Mouse (Mus musculus): Measurements from ENCODE around the gene Ikzf2. TPM values are rescaled to one million over a fixed set of nuclear protein-coding genes. Genes with fewer than 3 reads are reported as not detected.

Gene Ikzf2
- 3.5 and 4.3 TPM in 2 replicates for polyA plus RNA-seq (2015; fragmentation: Nextera tagmentation; extraction: Ambion mirVana)

GRCm38 (mm10) chr1:69687076-69687991 lies at the start of gene Ikzf2:
Gene Ikzf2 (minus strand): TSS chr1:69687245.
- H3K36me3 ChIP-seq = no peaks in the 10 kb centered on the region

GRCm38 (mm10) chr1:69729729-69730128 lies 42.7 kb upstream of the Ikzf2 start:
- H3K4me2 ChIP-seq (replicated peaks) = no peak overlapping the region
- no peak for ATAC-seq (ENCODE audit: low FRiP score, low read depth)
- 0 out of 2 replicates have a peak, but pooled peaks cover 2% of the 10 kb centered on the region for H3K9me3 ChIP-seq
- no peaks in the 10 kb centered on the region for H3K27me3 ChIP-seq
- no peak overlapping the region for H3K9ac ChIP-seq
- no peak overlapping the region for H3K4me3 ChIP-seq
- no peak overlapping the region for H3K27ac ChIP-seq
- H3K4me1 ChIP-seq = no peaks in the 10 kb centered on the region
- WGBS = 45% methylated on average over 1 of the region's 1 CpGs
- no peaks in the 10 kb centered on the region for H3K36me3 ChIP-seq

More at GRCm38 (mm10) chr1:69687076-69687991, at the start of gene Ikzf2:
- Histone ChIP-seq H3K9me3 (no peaks in the 10 kb centered on the region), H3K4me2 (replicated peaks) (peak within 1 kb of the TSS; percentile 76), H3K4me3 (peak within 1 kb of the TSS; percentile 74), H3K9ac (peak within 1 kb of the TSS; percentile 75), H3K27ac (peak within 1 kb of the TSS; percentile 63; the same call in 1 of the 2 replicates), H3K27me3 (peaks cover 16% of the 10 kb centered on the region), H3K4me1 (0 out of 2 replicates have a peak, but pooled peaks cover 5% of the 10 kb centered on the region)
- ATAC-seq (ENCODE audit: low FRiP score, low read depth) = peak; percentile 91
- under 1% methylated on average over 47 of the region's 105 CpGs for WGBS

GRCm38 (mm10) chr1:69729031-69729679 lies 42.1 kb upstream of the Ikzf2 start:
- no peak overlapping the region for H3K4me3 ChIP-seq
- no peaks in the 10 kb centered on the region for H3K36me3 ChIP-seq
- no peak for ATAC-seq (ENCODE audit: low FRiP score, low read depth)
- H3K4me2 ChIP-seq (replicated peaks) = no peak overlapping the region
- H3K27me3 ChIP-seq = no peaks in the 10 kb centered on the region
- H3K27ac ChIP-seq = no peak overlapping the region
- 0 out of 2 replicates have a peak, but pooled peaks cover 2% of the 10 kb centered on the region for H3K9me3 ChIP-seq
- 40% methylated on average over 5 of the region's 5 CpGs for WGBS
- no peaks in the 10 kb centered on the region for H3K4me1 ChIP-seq
- H3K9ac ChIP-seq = no peak overlapping the region

- ATAC-seq (ENCODE audit: low FRiP score, low read depth) = no peak
- 38% methylated on average over 5 of the region's 5 CpGs for WGBS
- 0 out of 2 replicates have a peak overlapping the region, but pooled peaks have one; percentile 10 for H3K27ac ChIP-seq
- H3K4me1 ChIP-seq = no peaks in the 10 kb centered on the region
- H3K9ac ChIP-seq = no peak overlapping the region
- H3K36me3 ChIP-seq = no peaks in the 10 kb centered on the region
- no peaks in the 10 kb centered on the region for H3K27me3 ChIP-seq
- H3K4me2 ChIP-seq (replicated peaks) = no peak overlapping the region
- H3K9me3 ChIP-seq = 0 out of 2 replicates have a peak, but pooled peaks cover 2% of the 10 kb centered on the region
- no peak overlapping the region for H3K4me3 ChIP-seq
These were observed 40.9 kb upstream of the Ikzf2 start for GRCm38 (mm10) chr1:69727968-69728367.

GRCm38 (mm10) chr1:69717107-69717506 lies 30.1 kb upstream of the Ikzf2 start:
- Histone ChIP-seq H3K9ac (no peak overlapping the region), H3K4me1 (no peaks in the 10 kb centered on the region), H3K4me3 (no peak overlapping the region), H3K9me3 (no peaks in the 10 kb centered on the region), H3K27me3 (no peaks in the 10 kb centered on the region), H3K4me2 (replicated peaks) (no peak overlapping the region), H3K27ac (no peak overlapping the region), H3K36me3 (no peaks in the 10 kb centered on the region)
- 80% methylated on average over 3 of the region's 3 CpGs for WGBS
- ATAC-seq (ENCODE audit: low FRiP score, low read depth) = no peak

GRCm38 (mm10) chr1:69708571-69708970 lies 21.5 kb upstream of the Ikzf2 start:
- H3K4me3 ChIP-seq = no peak overlapping the region
- H3K9ac ChIP-seq = no peak overlapping the region
- no peaks in the 10 kb centered on the region for H3K36me3 ChIP-seq
- no peak overlapping the region for H3K4me2 ChIP-seq (replicated peaks)
- H3K9me3 ChIP-seq = no peaks in the 10 kb centered on the region
- ATAC-seq (ENCODE audit: low FRiP score, low read depth) = no peak
- H3K27me3 ChIP-seq = no peaks in the 10 kb centered on the region
- H3K27ac ChIP-seq = no peak overlapping the region
- WGBS = 88% methylated on average over 1 of the region's 1 CpGs
- no peaks in the 10 kb centered on the region for H3K4me1 ChIP-seq

- no peak overlapping the region for H3K27ac ChIP-seq
- no peaks in the 10 kb centered on the region for H3K4me1 ChIP-seq
- ATAC-seq (ENCODE audit: low FRiP score, low read depth) = no peak
- H3K27me3 ChIP-seq = no peaks in the 10 kb centered on the region
- no peak overlapping the region for H3K4me3 ChIP-seq
- no peak overlapping the region for H3K9ac ChIP-seq
- H3K4me2 ChIP-seq (replicated peaks) = no peak overlapping the region
- H3K9me3 ChIP-seq = no peaks in the 10 kb centered on the region
- WGBS = 91% methylated on average over 3 of the region's 3 CpGs
- H3K36me3 ChIP-seq = no peaks in the 10 kb centered on the region
These were observed 16.6 kb upstream of the Ikzf2 start for GRCm38 (mm10) chr1:69703506-69704156.

GRCm38 (mm10) chr1:69691946-69692345 lies 4.9 kb upstream of the Ikzf2 start:
- ATAC-seq (ENCODE audit: low FRiP score, low read depth) = no peak
- Histone ChIP-seq H3K27ac (no peak overlapping the region), H3K9ac (no peak overlapping the region), H3K4me2 (replicated peaks) (no peak overlapping the region), H3K9me3 (no peaks in the 10 kb centered on the region), H3K4me3 (no peak overlapping the region), H3K4me1 (no peaks in the 10 kb centered on the region), H3K36me3 (no peaks in the 10 kb centered on the region), H3K27me3 (0 out of 2 replicates have a peak, but pooled peaks cover 3% of the 10 kb centered on the region)
- 77% methylated on average over 6 of the region's 6 CpGs for WGBS

GRCm38 (mm10) chr1:69688961-69689360 lies 1.9 kb upstream of the Ikzf2 start:
- H3K27ac ChIP-seq = no peak overlapping the region
- no peak overlapping the region for H3K4me3 ChIP-seq
- peak overlapping the region; percentile 27; the same call in 1 of the 2 replicates for H3K4me2 ChIP-seq (replicated peaks)
- no peak overlapping the region for H3K9ac ChIP-seq
- no peaks in the 10 kb centered on the region for H3K36me3 ChIP-seq
- H3K9me3 ChIP-seq = no peaks in the 10 kb centered on the region
- ATAC-seq (ENCODE audit: low FRiP score, low read depth) = no peak
- WGBS = 1% methylated on average over 5 of the region's 5 CpGs
- H3K27me3 ChIP-seq = peaks cover 14% of the 10 kb centered on the region
- H3K4me1 ChIP-seq = 0 out of 2 replicates have a peak, but pooled peaks cover 5% of the 10 kb centered on the region

- H3K27me3 ChIP-seq = peaks cover 16% of the 10 kb centered on the region
- H3K9ac ChIP-seq = no peak overlapping the region; the same call in 1 of the 2 replicates
- ATAC-seq (ENCODE audit: low FRiP score, low read depth) = no peak
- peak overlapping the region; percentile 76 for H3K4me2 ChIP-seq (replicated peaks)
- no peak overlapping the region for H3K27ac ChIP-seq
- 0 out of 2 replicates have a peak, but pooled peaks cover 5% of the 10 kb centered on the region for H3K4me1 ChIP-seq
- 20% methylated on average over 4 of the region's 4 CpGs for WGBS
- no peaks in the 10 kb centered on the region for H3K36me3 ChIP-seq
- H3K4me3 ChIP-seq = peak overlapping the region; percentile 74
- H3K9me3 ChIP-seq = no peaks in the 10 kb centered on the region
These were observed 1.1 kb upstream of the Ikzf2 start for GRCm38 (mm10) chr1:69688118-69688517.

GRCm38 (mm10) chr1:69686741-69687075 lies 337 bp downstream of the Ikzf2 start:
- peak overlapping the region; percentile 45; the same call in 1 of the 2 replicates for H3K27ac ChIP-seq
- peak overlapping the region; percentile 75 for H3K9ac ChIP-seq
- H3K4me3 ChIP-seq = peak overlapping the region; percentile 74
- peak overlapping the region; percentile 76 for H3K4me2 ChIP-seq (replicated peaks)
- H3K36me3 ChIP-seq = no peaks in the 10 kb centered on the region
- no peak for ATAC-seq (ENCODE audit: low FRiP score, low read depth)
- no peaks in the 10 kb centered on the region for H3K9me3 ChIP-seq
- 0 out of 2 replicates have a peak, but pooled peaks cover 5% of the 10 kb centered on the region for H3K4me1 ChIP-seq
- peaks cover 16% of the 10 kb centered on the region for H3K27me3 ChIP-seq
- under 1% methylated on average over 6 of the region's 6 CpGs for WGBS

Measured in limb, embryonic 13.5 days (tissue).